Mouse (Mus musculus) monocyte, adult 5-6 weeks (primary cell): ENCODE measurements around the gene Kcnq5. TPM values are rescaled to one million over a fixed set of nuclear protein-coding genes. Genes with fewer than 3 reads are reported as not detected.

Experiments used
- ATAC-seq: fragments of 153-309, 156-312 bp; replicated peaks from 2 replicates; pipeline ENCODE4 v1.8.0; 2017; ENCODE audit warnings: mild to moderate bottlenecking; ENCODE audit not compliant: low TSS enrichment, insufficient number of reproducible peaks, severe bottlenecking, poor library complexity, low FRiP score
- total RNA-seq: library from RNA; stranded (forward); fragments of 200-1000, 200-491, 200-594 nt; gene quantifications from 3 replicates; pipeline ENCODE4 v1.2.3, GENCODE M21; 2017

The Kcnq5 gene
- total RNA-seq: 1.1 to 8.6 TPM (median 3.0 TPM) in 3 replicates

- ATAC-seq: no peak
These were observed at the start of gene Kcnq5 for GRCm38 (mm10) chr1:21961251-21962082. Gene Kcnq5 (minus strand): TSS chr1:21961942.

- no peak for ATAC-seq
These were observed 18.0 kb upstream of the Kcnq5 start for GRCm38 (mm10) chr1:21979755-21980154.

GRCm38 (mm10) chr1:21979292-21979691 lies 17.6 kb upstream of the Kcnq5 start:
- no peak for ATAC-seq

- ATAC-seq: no peak
These were observed 12.3 kb upstream of the Kcnq5 start for GRCm38 (mm10) chr1:21974040-21974439.

- no peak for ATAC-seq
These were observed 5.4 kb upstream of the Kcnq5 start for GRCm38 (mm10) chr1:21967139-21967538.

- ATAC-seq: peak; percentile 42
These were observed 1.4 kb upstream of the Kcnq5 start for GRCm38 (mm10) chr1:21962896-21963864.

- ATAC-seq: no peak; the same call in 1 of the 2 replicates
These were observed 335 bp upstream of the Kcnq5 start for GRCm38 (mm10) chr1:21962083-21962471.

GRCm38 (mm10) chr1:21960421-21961250 lies 1.1 kb downstream of the Kcnq5 start:
- peak; percentile 75 for ATAC-seq

- ATAC-seq: no peak
These were observed 2.0 kb downstream of the Kcnq5 start for GRCm38 (mm10) chr1:21959648-21960285.

- no peak for ATAC-seq
These were observed 3.7 kb downstream of the Kcnq5 start for GRCm38 (mm10) chr1:21958013-21958412.

- ATAC-seq: no peak
These were observed 20.9 kb downstream of the Kcnq5 start for GRCm38 (mm10) chr1:21940831-21941230.

- no peak for ATAC-seq
These were observed 34.6 kb downstream of the Kcnq5 start for GRCm38 (mm10) chr1:21927182-21927581.

- no peak for ATAC-seq
These were observed 38.5 kb downstream of the Kcnq5 start for GRCm38 (mm10) chr1:21923293-21923642.

GRCm38 (mm10) chr1:21922578-21923292 lies 39.0 kb downstream of the Kcnq5 start:
- ATAC-seq: no peak

GRCm38 (mm10) chr1:21919276-21919675 lies 42.5 kb downstream of the Kcnq5 start:
- ATAC-seq: no peak

GRCm38 (mm10) chr1:21896067-21896719 lies 65.5 kb downstream of the Kcnq5 start:
- ATAC-seq: no peak

- ATAC-seq: no peak
These were observed 78.0 kb downstream of the Kcnq5 start for GRCm38 (mm10) chr1:21883747-21884146.
